Comparison of ENCODE assay signal across 8 mouse cellular contexts in the genomic region with DNA sequence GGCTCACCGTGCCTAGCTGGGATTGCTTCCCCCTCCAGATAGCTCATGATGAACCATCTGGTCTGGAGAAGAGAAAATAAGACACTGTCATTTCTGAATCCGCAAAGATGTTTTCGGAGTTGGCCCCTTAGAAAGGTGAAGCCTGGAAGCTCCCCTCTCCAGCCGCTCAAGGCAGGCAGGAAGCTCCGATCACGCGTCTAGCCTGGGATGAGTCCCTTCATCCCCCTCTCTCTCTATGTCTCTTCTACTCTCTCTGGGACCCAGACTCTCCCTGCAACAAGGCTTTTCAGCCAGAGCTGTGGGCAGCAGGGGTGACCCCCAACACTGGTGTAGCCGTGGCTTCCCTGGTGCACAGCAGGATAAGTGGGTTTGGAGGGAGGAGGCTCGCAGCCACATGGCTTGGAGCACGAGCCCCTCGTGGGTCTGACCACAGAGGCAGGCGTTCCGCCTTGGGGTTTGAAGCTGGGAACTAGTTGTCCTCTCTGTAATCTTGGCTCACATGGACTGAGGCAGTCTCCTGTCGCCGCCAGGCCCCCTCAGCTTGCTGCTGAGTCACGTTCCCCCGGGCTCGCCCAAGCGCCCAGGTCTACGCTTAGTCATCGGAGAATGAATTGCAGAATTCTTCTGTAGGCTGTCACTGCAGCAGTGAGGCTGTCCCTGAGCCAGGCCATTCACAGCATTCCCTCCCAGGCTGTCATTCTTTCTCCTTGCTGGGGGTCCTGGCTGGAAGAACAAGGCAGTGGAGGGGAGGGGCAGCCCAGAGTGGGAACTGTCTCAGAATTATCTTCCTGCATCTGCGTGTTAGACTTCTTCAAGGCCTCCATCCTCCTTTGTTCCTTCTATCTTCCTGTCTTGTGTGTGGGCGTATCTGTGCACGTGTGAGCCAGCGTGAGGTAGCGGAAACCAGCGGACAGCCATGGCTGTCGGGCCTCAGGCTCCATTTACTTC. TPM values are rescaled to one million over a fixed set of nuclear protein-coding genes. Genes with fewer than 3 reads are reported as not detected.
DNase-seq lines count a peak whose midpoint lies in the region; ATAC-seq and TF ChIP-seq lines count a peak whose summit lies in the region.

No protein-coding gene starts in this region.

- peak; percentile 30 to 45 for DNase-seq in lung, adult 18-20 months
- DNase-seq in lung, postnatal 14 days: no peak
- peak; percentile 60 for DNase-seq in R1 (ENCODE audit: low read depth, low spot score)
- no peak for DNase-seq in limb, embryonic 14.5 days (ENCODE audit: low spot score)
- DNase-seq in spleen, adult 2 months (ENCODE audit: low read depth in 1 of 2, low spot score in 2 of 2): no peak
- DNase-seq in kidney, postnatal 14 days: no peak

- H3K4me2 ChIP-seq in embryonic facial prominence, embryonic 12.5 days (replicated peaks): no peak overlapping the region
- H3K4me2 ChIP-seq in heart, embryonic 14.5 days (ENCODE audit: low read length): peak overlapping the region; percentile 46
- H3K4me2 ChIP-seq in limb, embryonic 14.5 days (replicated peaks; ENCODE audit: low read depth, low read length, severe bottlenecking): no peak overlapping the region

- no peaks in the 10 kb centered on the region for H3K27me3 ChIP-seq in embryonic facial prominence, embryonic 12.5 days
- H3K27me3 ChIP-seq in heart, embryonic 14.5 days (ENCODE audit: control insufficient read depth, insufficient read depth, low read length): no peaks in the 10 kb centered on the region
- no peaks in the 10 kb centered on the region for H3K27me3 ChIP-seq in limb, embryonic 14.5 days (ENCODE audit: control insufficient read depth, insufficient read depth, low read length)
- no peaks in the 10 kb centered on the region for H3K27me3 ChIP-seq in spleen, adult 2 months (ENCODE audit: control insufficient read depth, insufficient read depth, low read length)

- no peak for TF ChIP-seq POLR2A in limb, embryonic 14.5 days (IDR thresholded peaks at IDR 0.05; ENCODE audit: borderline replicate concordance, extremely low read depth, insufficient read depth, insufficient read length)
- no peak for TF ChIP-seq POLR2A in spleen, adult 2 months (IDR thresholded peaks at IDR 0.05; ENCODE audit: low read depth, low read length)

- 65% methylated on average over 28 of the region's 28 CpGs for WGBS in embryonic facial prominence, embryonic 12.5 days
- 46% methylated on average over 28 of the region's 28 CpGs for WGBS in heart, embryonic 14.5 days
- 69% methylated on average over 28 of the region's 28 CpGs for WGBS in limb, embryonic 14.5 days
- WGBS in spleen, adult 2 months: 38% methylated on average over 28 of the region's 28 CpGs

- H3K36me3 ChIP-seq in embryonic facial prominence, embryonic 12.5 days: no peaks in the 10 kb centered on the region
- no peaks in the 10 kb centered on the region for H3K36me3 ChIP-seq in heart, embryonic 14.5 days (ENCODE audit: control insufficient read depth, insufficient read depth, low read length)
- H3K36me3 ChIP-seq in limb, embryonic 14.5 days (ENCODE audit: control insufficient read depth, insufficient read depth, low read length): no peaks in the 10 kb centered on the region
- H3K36me3 ChIP-seq in spleen, adult 2 months (ENCODE audit: control insufficient read depth, insufficient read depth, low read length): no peaks in the 10 kb centered on the region

- 0 out of 2 replicates have a peak, but pooled peaks have one; percentile 62 for ATAC-seq in embryonic facial prominence, embryonic 12.5 days (ENCODE audit: insufficient number of reproducible peaks, insufficient read depth, low FRiP score, low TSS enrichment)
- peak; percentile 37 for ATAC-seq in heart, embryonic 14.5 days (ENCODE audit: insufficient number of reproducible peaks, insufficient read depth, low FRiP score, low read depth)
- no peak for ATAC-seq in limb, embryonic 14.5 days (ENCODE audit: low FRiP score, low read depth)

- 0 out of 2 replicates have a peak, but pooled peaks cover 7% of the 10 kb centered on the region for H3K4me1 ChIP-seq in embryonic facial prominence, embryonic 12.5 days
- H3K4me1 ChIP-seq in heart, embryonic 14.5 days (ENCODE audit: control insufficient read depth in 2 of 2, insufficient read depth in 2 of 2, low read length in 2 of 2): peaks cover 6 to 8% of the 10 kb centered on the region in 2 experiments; a peak in 2 of 4 replicates
- H3K4me1 ChIP-seq in limb, embryonic 14.5 days (ENCODE audit: control insufficient read depth, insufficient read depth, low read length): no peaks in the 10 kb centered on the region
- H3K4me1 ChIP-seq in spleen, adult 2 months (ENCODE audit: control insufficient read depth, insufficient read depth, insufficient read length): 0 out of 2 replicates have a peak, but pooled peaks cover 3% of the 10 kb centered on the region

- no peak overlapping the region for H3K4me3 ChIP-seq in embryonic facial prominence, embryonic 12.5 days
- H3K4me3 ChIP-seq in heart, embryonic 14.5 days (ENCODE audit: control insufficient read depth in 1 of 2, insufficient read depth in 1 of 2, low read depth in 1 of 2, low read length in 2 of 2): no peak overlapping the region
- no peak overlapping the region for H3K4me3 ChIP-seq in limb, embryonic 14.5 days (replicated peaks; ENCODE audit: low read length)
- no peak overlapping the region for H3K4me3 ChIP-seq in spleen, adult 2 months (ENCODE audit: extremely low read depth, insufficient read depth, insufficient read length)

- H3K9me3 ChIP-seq in embryonic facial prominence, embryonic 12.5 days: no peaks in the 10 kb centered on the region
- no peaks in the 10 kb centered on the region for H3K9me3 ChIP-seq in heart, embryonic 14.5 days (ENCODE audit: control insufficient read depth, low read length)
- H3K9me3 ChIP-seq in limb, embryonic 14.5 days (ENCODE audit: control insufficient read depth, low read length): no peaks in the 10 kb centered on the region

- H3K9ac ChIP-seq in embryonic facial prominence, embryonic 12.5 days: no peak overlapping the region
- H3K9ac ChIP-seq in heart, embryonic 14.5 days (ENCODE audit: low read length): peak overlapping the region; percentile 46; the same call in 1 of the 2 replicates
- H3K9ac ChIP-seq in limb, embryonic 14.5 days (ENCODE audit: low read depth, low read length, severe bottlenecking): peak overlapping the region; percentile 40

- TF ChIP-seq CTCF in spleen, adult 2 months (IDR thresholded peaks at IDR 0.05; ENCODE audit: extremely low read depth, insufficient read depth, insufficient read length, insufficient replicate concordance): no peak

- no peak overlapping the region for H3K27ac ChIP-seq in embryonic facial prominence, embryonic 12.5 days
- no peak overlapping the region for H3K27ac ChIP-seq in heart, embryonic 14.5 days (replicated peaks in 1 of 2; ENCODE audit: control insufficient read depth in 1 of 2, insufficient read depth in 1 of 2, low read depth in 2 of 2, low read length in 2 of 2)
- no peak overlapping the region for H3K27ac ChIP-seq in limb, embryonic 14.5 days (replicated peaks; ENCODE audit: low read depth, low read length)
- H3K27ac ChIP-seq in spleen, adult 2 months (ENCODE audit: insufficient read depth, low read length): peak overlapping the region; percentile 43; the same call in 1 of the 2 replicates

RNA-seq across cellular contexts. Expression of a gene that starts 13.2 kb away (rescaled TPM):
- 6.6 and 6.8 TPM in 2 replicates for polyA plus RNA-seq in embryonic facial prominence, embryonic 12.5 days (2016; fragmentation: Nextera tagmentation; extraction: Ambion mirVana)
- polyA plus RNA-seq in heart, embryonic 14.5 days (2014; fragmentation: Nextera tagmentation; extraction: Ambion mirVana): 8.1 and 8.4 TPM in 2 replicates
- 3.1 and 4.0 TPM in 2 replicates for polyA plus RNA-seq in limb, embryonic 14.5 days (2012; rRNA removed)
- 9.1 and 9.5 TPM in 2 replicates for polyA plus RNA-seq in limb, embryonic 14.5 days (2014; fragmentation: Nextera tagmentation; extraction: Ambion mirVana)
- polyA plus RNA-seq in spleen, adult 2 months (2012; rRNA removed): 26.6 and 28.6 TPM in 2 replicates

RNA-seq across cellular contexts. Expression of a gene that starts 30.8 kb away (rescaled TPM):
- 0.25 and 0.36 TPM in 2 replicates for polyA plus RNA-seq in embryonic facial prominence, embryonic 12.5 days (2016; fragmentation: Nextera tagmentation; extraction: Ambion mirVana)
- polyA plus RNA-seq in heart, embryonic 14.5 days (2014; fragmentation: Nextera tagmentation; extraction: Ambion mirVana): 0.93 and 1.0 TPM in 2 replicates
- 3.9 and 4.5 TPM in 2 replicates for polyA plus RNA-seq in limb, embryonic 14.5 days (2012; rRNA removed)
- 0.40 and 0.48 TPM in 2 replicates for polyA plus RNA-seq in limb, embryonic 14.5 days (2014; fragmentation: Nextera tagmentation; extraction: Ambion mirVana)
- 1.6 and 2.1 TPM in 2 replicates for polyA plus RNA-seq in spleen, adult 2 months (2012; rRNA removed)

RNA-seq across cellular contexts. Expression of a gene that starts 46.3 kb away (rescaled TPM):
- not detected in 2 replicates for polyA plus RNA-seq in embryonic facial prominence, embryonic 12.5 days (2016; fragmentation: Nextera tagmentation; extraction: Ambion mirVana)
- polyA plus RNA-seq in heart, embryonic 14.5 days (2014; fragmentation: Nextera tagmentation; extraction: Ambion mirVana): not detected in 2 replicates
- polyA plus RNA-seq in limb, embryonic 14.5 days (2012; rRNA removed): not detected in 2 replicates
- not detected in 2 replicates for polyA plus RNA-seq in limb, embryonic 14.5 days (2014; fragmentation: Nextera tagmentation; extraction: Ambion mirVana)
- polyA plus RNA-seq in spleen, adult 2 months (2012; rRNA removed): 0.07 TPM in 1 of 2 replicates, not detected in the other

RNA-seq across cellular contexts. Expression of a gene that starts 56.9 kb away (rescaled TPM):
- 173 and 175 TPM in 2 replicates for polyA plus RNA-seq in embryonic facial prominence, embryonic 12.5 days (2016; fragmentation: Nextera tagmentation; extraction: Ambion mirVana)
- polyA plus RNA-seq in heart, embryonic 14.5 days (2014; fragmentation: Nextera tagmentation; extraction: Ambion mirVana): 117 and 120 TPM in 2 replicates
- 98.3 and 112 TPM in 2 replicates for polyA plus RNA-seq in limb, embryonic 14.5 days (2012; rRNA removed)
- polyA plus RNA-seq in limb, embryonic 14.5 days (2014; fragmentation: Nextera tagmentation; extraction: Ambion mirVana): 144 and 146 TPM in 2 replicates
- polyA plus RNA-seq in spleen, adult 2 months (2012; rRNA removed): 15.0 and 16.2 TPM in 2 replicates

Comparison
In these comparisons a context has a peak if more than half of its experiments do, and no peak if none do; other contexts are left out.
1. DNase-seq: peak in lung, adult 18-20 months (2 of 2) and R1 (single experiment); none in lung, postnatal 14 days (single experiment), limb, embryonic 14.5 days (single experiment), spleen, adult 2 months (0 of 2) and kidney, postnatal 14 days (single experiment).